Mouse (Mus musculus) sigmoid colon, adult 10 weeks (tissue): ENCODE results near the gene Pigv. TPM values are rescaled to one million over a fixed set of nuclear protein-coding genes. Genes with fewer than 3 reads are reported as not detected.

Source experiments
- polyA plus RNA-seq: library from polyadenylated mRNA; stranded (reverse); fragments of 350-450 nt; fragmentation: Illumina TruSeq; extraction: RNeasy Lipid Tissue Mini Kit (QIAGEN cat#74804); gene quantifications from one replicate; pipeline ENCODE4 v1.2.3, GENCODE M21; 2014; ENCODE audit warnings: low read depth, low replicate concordance

The Pigv gene
- polyA plus RNA-seq = 4.5 TPM

DNA sequence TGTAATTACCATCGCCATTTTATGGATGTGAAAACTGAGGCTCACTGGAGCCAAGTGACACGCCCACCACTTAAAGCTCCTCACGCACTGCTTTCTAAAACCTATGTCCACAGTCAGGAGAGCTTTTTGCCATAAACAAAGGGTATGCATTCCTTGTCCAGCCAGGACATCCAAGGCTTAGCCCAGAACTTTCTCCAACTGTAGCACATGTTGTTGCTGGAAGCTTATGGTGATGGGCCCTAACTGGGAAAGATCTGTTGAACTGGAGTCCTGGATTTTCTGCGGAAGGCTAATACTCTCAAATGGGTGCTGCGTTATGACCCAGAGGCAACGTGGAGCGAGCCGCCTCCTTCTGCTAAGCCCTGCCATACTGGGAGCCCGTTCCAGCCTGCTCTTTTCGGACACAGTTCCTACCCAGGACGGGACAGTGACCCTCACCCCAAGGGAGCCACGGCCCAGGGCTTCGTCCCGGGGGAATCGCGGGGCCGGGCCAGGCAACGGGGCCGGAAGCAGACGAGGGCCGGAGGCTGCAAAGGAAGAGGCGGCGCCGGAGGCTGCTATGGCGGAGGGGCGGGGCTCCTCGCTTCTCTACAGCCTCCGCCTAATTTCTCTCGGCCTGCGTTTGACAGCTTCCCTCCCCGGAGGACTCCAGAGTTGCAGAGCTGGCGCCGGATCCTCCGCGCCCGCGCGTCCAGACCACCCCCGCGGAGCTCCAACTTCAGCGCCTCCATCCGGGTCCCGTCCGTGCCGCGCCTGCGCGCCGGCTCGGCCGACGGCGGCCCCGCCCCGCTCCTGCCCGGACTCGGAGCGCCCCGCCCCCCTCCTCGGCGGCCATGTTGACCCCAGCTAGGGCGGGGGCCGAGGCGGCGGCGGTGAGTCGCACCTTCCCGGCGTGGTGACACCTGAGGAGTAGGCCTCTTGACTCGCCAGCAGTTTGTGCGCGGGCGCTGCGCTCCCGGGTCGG is at the start of gene Pigv:
Gene Pigv (minus strand): TSS at position 767 of the 964 bp plus-strand sequence.

DNA sequence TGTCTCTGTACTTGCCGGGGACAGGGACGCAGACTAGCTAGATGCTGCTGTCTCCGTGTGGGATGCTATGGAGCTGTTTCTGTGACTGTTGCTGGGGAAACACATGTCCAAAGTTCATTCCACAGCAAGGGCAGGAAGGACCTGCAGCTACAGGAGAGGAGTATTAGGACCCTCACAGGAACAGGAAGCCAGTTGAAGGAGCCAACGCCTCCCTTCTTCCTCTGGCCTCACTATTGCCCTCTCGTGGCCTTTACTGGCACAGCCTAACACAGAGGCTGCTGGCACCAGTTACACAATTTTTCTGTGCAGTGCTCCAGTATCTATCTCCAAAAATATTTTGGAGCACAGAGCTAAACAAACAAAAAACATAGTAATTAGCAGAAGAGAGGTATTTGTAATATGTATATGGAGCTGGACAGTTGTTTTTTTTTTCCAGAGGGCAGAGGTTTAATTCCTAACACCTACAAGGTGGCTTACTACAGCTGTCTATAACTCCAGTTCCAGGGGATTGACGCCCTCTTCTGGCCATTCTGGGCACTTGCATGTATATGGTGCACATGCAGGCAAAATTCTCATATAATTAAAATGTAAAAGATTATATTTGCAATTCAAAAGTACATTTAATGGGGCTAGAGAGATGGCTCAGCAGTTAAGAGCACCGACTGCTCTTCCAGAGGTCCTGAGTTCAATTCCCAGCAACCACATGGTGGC is 22.3 kb downstream of the Pigv start, which contains the start of gene Zdhhc18:
Gene Zdhhc18 (minus strand): TSS at position 166 of the 711 bp plus-strand sequence.

Other genes starting within 250 kb of the Pigv start
- 0.32 TPM for gene Tent5b, start 192.5 kb downstream of the Pigv start, polyA plus RNA-seq
- gene Trnp1, start 174.1 kb downstream of the Pigv start, polyA plus RNA-seq = 1.8 TPM
- gene Kdf1, start 153.7 kb downstream of the Pigv start, polyA plus RNA-seq = 1.5 TPM
- 11.4 TPM for gene Nudc, start 126.7 kb downstream of the Pigv start, polyA plus RNA-seq
- not detected for gene Nr0b2, start 119.3 kb downstream of the Pigv start, polyA plus RNA-seq
- gene Gpatch3, start 97.9 kb downstream of the Pigv start, polyA plus RNA-seq = not detected
- gene Gpn2, start 88.3 kb downstream of the Pigv start, polyA plus RNA-seq = 0.44 TPM
- 1.1 TPM for gene Sfn, start 70.5 kb downstream of the Pigv start, polyA plus RNA-seq
- gene Zdhhc18, start 22.5 kb downstream of the Pigv start, polyA plus RNA-seq = 4.6 TPM
- 21.0 TPM for gene Arid1a, start 84.1 kb upstream of the Pigv start, polyA plus RNA-seq
- gene Rps6ka1, start 215.2 kb upstream of the Pigv start, polyA plus RNA-seq = 12.6 TPM